Mouse (Mus musculus): ENCODE results near the gene Ccdc69. TPM values are rescaled to one million over a fixed set of nuclear protein-coding genes. Genes with fewer than 3 reads are reported as not detected.
A peak's percentile ranks its signal among the peaks of the same experiment; 100 is the strongest.

Gene Ccdc69
- polyA plus RNA-seq, 1 experiment from 2014 or later, result 0.32 TPM

DNA sequence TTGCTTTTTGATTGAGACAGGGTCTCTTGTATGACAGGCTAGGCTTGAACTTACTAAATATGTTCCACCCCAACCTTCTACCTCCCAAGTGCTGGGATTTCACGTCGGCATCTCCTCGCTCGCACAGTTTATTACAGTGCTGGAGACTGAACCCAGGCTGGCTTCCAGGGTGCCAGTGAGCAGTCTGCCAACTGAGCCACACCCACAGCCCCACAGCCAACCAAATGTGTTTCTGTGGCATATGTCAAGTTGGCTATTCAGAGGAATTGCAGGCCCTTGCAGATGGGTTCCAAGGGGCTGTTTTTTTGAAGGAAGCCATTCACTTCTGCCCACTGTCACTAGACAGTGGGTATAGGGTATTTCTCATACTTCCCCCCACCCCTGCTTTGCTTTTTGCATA lies 52.0 kb downstream of the Ccdc69 start:
- Histone ChIP-seq H3K4me3 (ENCODE audit: low read depth, low read length) (no peak overlapping the region), H3K9ac (ENCODE audit: low read length) (no peak overlapping the region), H3K4me1 (ENCODE audit: control insufficient read depth, insufficient read depth, low read length) (peaks cover 22% of the 10 kb centered on the region), H3K27me3 (ENCODE audit: control insufficient read depth, insufficient read depth, low read length) (no peaks in the 10 kb centered on the region), H3K4me2 (ENCODE audit: low read depth) (no peak overlapping the region), H3K36me3 (ENCODE audit: control insufficient read depth, insufficient read depth, low read length) (no peaks in the 10 kb centered on the region; the same call in 1 of the 2 replicates), H3K27ac (ENCODE audit: low read depth, low read length) (no peak overlapping the region), H3K9me3 (ENCODE audit: control insufficient read depth, low read length) (no peaks in the 10 kb centered on the region)
- DNase-seq (ENCODE audit: low spot score) (no peak), ATAC-seq (ENCODE audit: insufficient read depth, low FRiP score, low TSS enrichment) (no peak)
- WGBS, result 87% methylated on average over 4 of the region's 4 CpGs

DNA sequence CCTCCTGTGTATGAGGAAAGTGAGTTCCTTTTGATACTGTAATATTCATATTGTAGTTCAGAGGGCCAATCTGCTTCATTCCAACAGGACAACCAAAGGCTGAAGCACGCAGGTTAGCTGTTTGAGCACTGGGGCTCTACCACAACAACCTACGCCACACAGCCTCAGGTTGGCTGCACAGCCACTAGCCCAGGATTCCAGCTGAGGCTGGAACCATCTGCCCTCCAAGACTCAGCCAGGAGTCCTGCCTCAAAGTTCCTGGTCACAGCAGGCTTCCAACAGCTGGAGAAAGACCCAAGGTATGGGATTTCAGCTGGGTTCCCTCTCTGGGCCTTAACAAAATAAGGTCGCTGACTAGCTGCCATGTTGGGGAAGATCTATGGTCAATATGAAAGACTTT lies 54.3 kb downstream of the Ccdc69 start:
- Histone ChIP-seq H3K4me2 (ENCODE audit: low read depth) (no peak overlapping the region), H3K4me3 (ENCODE audit: low read depth, low read length) (no peak overlapping the region)
- WGBS, result 76% methylated on average over 3 of the region's 3 CpGs

DNA sequence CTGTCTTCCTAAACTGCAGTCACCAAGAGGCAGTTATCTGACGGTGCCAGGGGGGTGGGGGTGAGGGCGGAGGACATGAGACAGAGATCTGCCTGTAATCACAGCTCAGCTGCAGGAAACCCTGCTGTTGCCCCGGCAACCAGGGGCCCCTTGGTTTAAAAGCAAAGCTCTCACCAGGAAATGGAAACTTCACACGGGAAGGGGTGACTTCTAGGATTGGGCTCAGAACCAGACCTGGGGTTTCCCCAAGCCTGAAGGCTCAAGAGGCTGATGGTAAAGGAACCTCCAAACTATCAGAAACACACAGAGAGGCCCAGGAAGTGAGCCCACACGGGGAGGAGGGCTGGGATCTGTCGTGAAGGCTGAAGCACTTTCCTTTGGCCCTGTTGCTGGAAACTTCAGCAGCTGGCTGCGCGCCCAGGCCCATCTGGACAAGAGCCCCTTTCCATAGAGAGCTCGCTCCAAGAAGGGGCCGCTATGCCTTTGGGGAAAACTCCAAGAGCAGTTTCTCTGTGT lies 54.8 kb downstream of the Ccdc69 start:
- DNase-seq (ENCODE audit: low spot score) (peak; percentile 84), ATAC-seq (ENCODE audit: insufficient read depth, low FRiP score, low TSS enrichment) (peak; percentile 58)
- H3K36me3 ChIP-seq (ENCODE audit: control insufficient read depth, insufficient read depth, low read length), result no peaks in the 10 kb centered on the region; the same call in 1 of the 2 replicates
- H3K9ac ChIP-seq (ENCODE audit: low read length), result no peak overlapping the region; the same call in 1 of the 2 replicates
- peak overlapping the region; percentile 84 for H3K27ac ChIP-seq (ENCODE audit: low read depth, low read length)
- WGBS, result 14% methylated on average over 10 of the region's 10 CpGs
- no peaks in the 10 kb centered on the region for H3K9me3 ChIP-seq (ENCODE audit: control insufficient read depth, low read length)
- H3K4me1 ChIP-seq (ENCODE audit: control insufficient read depth, insufficient read depth, low read length), result peaks cover 22% of the 10 kb centered on the region
- no peak overlapping the region for H3K4me3 ChIP-seq (ENCODE audit: low read depth, low read length)
- peak overlapping the region; percentile 26 for H3K4me2 ChIP-seq (ENCODE audit: low read depth)
- no peaks in the 10 kb centered on the region for H3K27me3 ChIP-seq (ENCODE audit: control insufficient read depth, insufficient read depth, low read length)

More for the DNA sequence above, 54.3 kb downstream of the Ccdc69 start:
- no peaks in the 10 kb centered on the region for H3K27me3 ChIP-seq (ENCODE audit: control insufficient read depth, insufficient read depth, low read length)
- peak overlapping the region; percentile 84 for H3K27ac ChIP-seq (ENCODE audit: low read depth, low read length)
- no peaks in the 10 kb centered on the region for H3K9me3 ChIP-seq (ENCODE audit: control insufficient read depth, low read length)
- ATAC-seq (ENCODE audit: insufficient read depth, low FRiP score, low TSS enrichment) (no peak), DNase-seq (ENCODE audit: low spot score) (no peak)
- H3K4me1 ChIP-seq (ENCODE audit: control insufficient read depth, insufficient read depth, low read length), result peaks cover 22% of the 10 kb centered on the region
- no peaks in the 10 kb centered on the region; the same call in 1 of the 2 replicates for H3K36me3 ChIP-seq (ENCODE audit: control insufficient read depth, insufficient read depth, low read length)
- H3K9ac ChIP-seq (ENCODE audit: low read length), result no peak overlapping the region

DNA sequence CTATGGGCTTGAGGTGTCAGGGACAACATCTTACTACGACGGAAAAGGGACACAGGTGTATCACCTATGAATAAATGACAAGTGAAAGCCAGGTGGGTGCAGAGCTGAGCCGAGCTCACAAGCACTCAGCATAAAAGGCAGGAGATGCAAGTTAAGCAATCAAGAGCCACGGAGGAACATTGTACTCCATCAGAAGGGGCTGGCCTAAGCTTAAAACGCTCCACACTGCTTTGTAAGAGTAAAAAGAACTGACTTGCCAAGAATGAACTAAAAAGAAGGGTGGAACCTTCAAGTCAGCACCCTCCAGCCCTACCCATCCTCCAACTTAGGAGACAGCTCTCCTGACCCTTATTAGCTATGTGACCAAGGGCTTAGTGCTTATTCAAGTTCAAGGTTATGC lies 55.4 kb downstream of the Ccdc69 start:
- 0 out of 2 replicates have a peak, but pooled peaks have one; percentile 4 for ATAC-seq (ENCODE audit: insufficient read depth, low FRiP score, low TSS enrichment)
- Histone ChIP-seq H3K9ac (ENCODE audit: low read length) (no peak overlapping the region), H3K4me3 (ENCODE audit: low read depth, low read length) (no peak overlapping the region), H3K4me2 (ENCODE audit: low read depth) (no peak overlapping the region), H3K9me3 (ENCODE audit: control insufficient read depth, low read length) (no peaks in the 10 kb centered on the region), H3K27ac (ENCODE audit: low read depth, low read length) (peak overlapping the region; percentile 84), H3K36me3 (ENCODE audit: control insufficient read depth, insufficient read depth, low read length) (no peaks in the 10 kb centered on the region; the same call in 1 of the 2 replicates), H3K4me1 (ENCODE audit: control insufficient read depth, insufficient read depth, low read length) (peaks cover 22% of the 10 kb centered on the region), H3K27me3 (ENCODE audit: control insufficient read depth, insufficient read depth, low read length) (no peaks in the 10 kb centered on the region)
- DNase-seq (ENCODE audit: low spot score), result no peak
- WGBS, result 65% methylated on average over 5 of the region's 5 CpGs

DNA sequence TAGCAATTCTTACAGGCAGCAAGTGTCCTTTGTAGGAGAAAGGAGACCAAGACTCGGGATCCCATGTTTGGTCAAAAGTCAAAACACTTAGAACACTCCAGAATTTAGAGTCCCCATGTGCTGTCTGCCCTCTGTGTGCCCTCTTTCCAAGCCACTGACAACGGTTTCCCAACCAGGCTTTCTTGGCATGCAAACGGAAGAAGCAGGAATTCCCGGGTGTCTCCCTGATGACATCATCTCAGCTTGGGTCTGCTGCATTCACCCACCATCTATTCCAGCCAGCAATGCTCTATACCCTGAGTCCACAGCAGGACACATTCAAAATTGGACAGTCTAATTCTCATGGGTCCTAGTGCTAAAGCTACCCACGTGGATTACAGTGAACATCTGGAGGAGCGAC lies 56.1 kb downstream of the Ccdc69 start:
- Histone ChIP-seq H3K4me1 (ENCODE audit: control insufficient read depth, insufficient read depth, low read length) (peaks cover 22% of the 10 kb centered on the region), H3K36me3 (ENCODE audit: control insufficient read depth, insufficient read depth, low read length) (no peaks in the 10 kb centered on the region; the same call in 1 of the 2 replicates), H3K9ac (ENCODE audit: low read length) (no peak overlapping the region), H3K9me3 (ENCODE audit: control insufficient read depth, low read length) (no peaks in the 10 kb centered on the region), H3K27me3 (ENCODE audit: control insufficient read depth, insufficient read depth, low read length) (no peaks in the 10 kb centered on the region), H3K27ac (ENCODE audit: low read depth, low read length) (no peak overlapping the region), H3K4me2 (ENCODE audit: low read depth) (no peak overlapping the region), H3K4me3 (ENCODE audit: low read depth, low read length) (no peak overlapping the region)
- ATAC-seq (ENCODE audit: insufficient read depth, low FRiP score, low TSS enrichment) (no peak), DNase-seq (ENCODE audit: low spot score) (no peak)
- 55% methylated on average over 6 of the region's 6 CpGs for WGBS

DNA sequence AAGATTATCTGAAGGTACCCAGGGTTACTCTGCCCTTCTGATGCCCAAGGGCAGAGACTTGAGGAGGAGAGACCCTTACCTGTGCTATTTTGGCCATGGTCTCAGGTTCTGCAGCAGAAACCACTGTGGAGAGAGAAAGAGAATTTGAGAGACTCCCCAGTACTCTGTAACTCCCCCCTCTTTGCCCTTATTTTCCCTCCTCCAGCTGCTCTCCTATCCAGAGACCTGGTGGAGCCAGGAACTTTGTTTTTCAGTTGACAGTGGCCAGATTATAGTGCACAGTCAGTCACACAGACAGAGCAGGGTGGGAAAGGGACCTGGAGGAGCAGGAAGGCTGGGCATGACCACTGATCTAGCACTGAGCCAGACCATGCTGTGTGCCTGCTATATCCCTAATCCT lies 56.5 kb downstream of the Ccdc69 start:
- ATAC-seq (ENCODE audit: insufficient read depth, low FRiP score, low TSS enrichment) (no peak), DNase-seq (ENCODE audit: low spot score) (no peak)
- no peak overlapping the region for H3K4me2 ChIP-seq (ENCODE audit: low read depth)
- peaks cover 22% of the 10 kb centered on the region for H3K4me1 ChIP-seq (ENCODE audit: control insufficient read depth, insufficient read depth, low read length)
- H3K27ac ChIP-seq (ENCODE audit: low read depth, low read length), result no peak overlapping the region
- no peak overlapping the region for H3K4me3 ChIP-seq (ENCODE audit: low read depth, low read length)
- no peaks in the 10 kb centered on the region; the same call in 1 of the 2 replicates for H3K36me3 ChIP-seq (ENCODE audit: control insufficient read depth, insufficient read depth, low read length)
- H3K27me3 ChIP-seq (ENCODE audit: control insufficient read depth, insufficient read depth, low read length), result no peaks in the 10 kb centered on the region
- no peaks in the 10 kb centered on the region for H3K9me3 ChIP-seq (ENCODE audit: control insufficient read depth, low read length)
- no peak overlapping the region for H3K9ac ChIP-seq (ENCODE audit: low read length)

DNA sequence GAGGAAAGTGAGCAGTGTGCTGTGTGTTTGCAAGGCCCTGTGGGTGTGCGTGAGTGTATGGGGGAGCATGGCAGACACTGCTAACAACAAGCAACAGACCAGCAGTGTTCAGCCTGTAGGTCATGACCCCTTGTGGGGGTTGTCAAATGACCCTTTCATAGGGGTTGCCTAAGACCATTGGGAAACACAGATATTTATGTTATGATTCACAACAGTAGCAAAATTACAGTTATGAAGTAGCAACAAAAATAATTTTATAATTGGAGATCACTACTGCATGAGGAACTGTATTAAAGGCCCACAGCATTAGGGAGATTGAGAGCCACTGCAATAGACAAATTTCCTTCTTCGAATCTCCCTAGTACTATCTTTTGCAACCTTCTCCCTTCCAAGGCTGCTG lies 58.2 kb downstream of the Ccdc69 start:
- Histone ChIP-seq H3K36me3 (ENCODE audit: control insufficient read depth, insufficient read depth, low read length) (no peaks in the 10 kb centered on the region), H3K27me3 (ENCODE audit: control insufficient read depth, insufficient read depth, low read length) (no peaks in the 10 kb centered on the region), H3K27ac (ENCODE audit: low read depth, low read length) (no peak overlapping the region), H3K4me3 (ENCODE audit: low read depth, low read length) (no peak overlapping the region), H3K9ac (ENCODE audit: low read length) (no peak overlapping the region), H3K4me2 (ENCODE audit: low read depth) (no peak overlapping the region), H3K4me1 (ENCODE audit: control insufficient read depth, insufficient read depth, low read length) (peaks cover 22% of the 10 kb centered on the region), H3K9me3 (ENCODE audit: control insufficient read depth, low read length) (no peaks in the 10 kb centered on the region)
- 75% methylated on average over 2 of the region's 2 CpGs for WGBS
- ATAC-seq (ENCODE audit: insufficient read depth, low FRiP score, low TSS enrichment) (no peak), DNase-seq (ENCODE audit: low spot score) (no peak)

DNA sequence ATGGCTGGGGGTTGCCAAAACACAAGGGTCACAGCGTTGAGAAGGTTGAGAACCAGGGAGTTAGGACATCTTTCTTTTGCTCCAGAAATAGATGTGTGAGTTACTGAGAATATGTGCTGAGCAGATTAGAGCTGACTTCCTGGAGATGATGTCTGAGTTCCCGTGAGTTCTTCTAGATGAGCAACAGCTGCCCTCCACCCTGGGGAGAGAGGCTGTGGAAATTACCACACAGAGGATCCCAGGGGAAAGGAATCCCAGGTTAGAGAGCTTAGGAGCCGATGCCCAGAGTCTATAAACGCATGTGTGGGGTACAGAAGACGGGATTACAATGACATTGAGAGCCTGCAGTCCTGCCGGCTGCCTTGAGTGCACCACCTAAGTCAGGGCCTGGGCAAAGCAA lies 59.9 kb downstream of the Ccdc69 start:
- Histone ChIP-seq H3K4me2 (ENCODE audit: low read depth) (no peak overlapping the region), H3K36me3 (ENCODE audit: control insufficient read depth, insufficient read depth, low read length) (no peaks in the 10 kb centered on the region), H3K9me3 (ENCODE audit: control insufficient read depth, low read length) (no peaks in the 10 kb centered on the region), H3K27me3 (ENCODE audit: control insufficient read depth, insufficient read depth, low read length) (no peaks in the 10 kb centered on the region), H3K4me1 (ENCODE audit: control insufficient read depth, insufficient read depth, low read length) (peaks cover 11% of the 10 kb centered on the region), H3K4me3 (ENCODE audit: low read depth, low read length) (no peak overlapping the region), H3K9ac (ENCODE audit: low read length) (no peak overlapping the region), H3K27ac (ENCODE audit: low read depth, low read length) (no peak overlapping the region)
- WGBS, result 74% methylated on average over 6 of the region's 6 CpGs
- DNase-seq (ENCODE audit: low spot score) (no peak), ATAC-seq (ENCODE audit: insufficient read depth, low FRiP score, low TSS enrichment) (no peak)

DNA sequence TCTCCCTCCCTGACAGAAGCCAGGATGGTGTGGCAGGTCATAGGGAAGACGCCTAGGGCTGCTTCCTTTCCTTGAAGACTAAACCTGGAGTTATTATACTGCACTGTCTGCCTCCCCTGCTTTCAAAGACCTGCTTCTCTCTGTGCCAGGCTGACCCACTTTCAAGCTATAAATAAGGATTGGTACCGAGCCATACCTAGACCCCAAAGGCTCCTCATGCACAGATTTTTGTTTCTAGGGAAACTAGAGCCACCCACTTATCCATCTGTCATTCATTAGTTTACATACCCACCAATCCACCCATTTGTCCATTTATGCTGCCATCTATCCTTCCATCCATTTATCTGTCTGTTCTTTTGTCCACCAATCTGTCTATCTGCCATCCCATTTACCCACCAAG lies 60.7 kb downstream of the Ccdc69 start:
- peaks cover 3% of the 10 kb centered on the region for H3K4me1 ChIP-seq (ENCODE audit: control insufficient read depth, insufficient read depth, low read length)
- 79% methylated on average over 2 of the region's 2 CpGs for WGBS
- H3K9ac ChIP-seq (ENCODE audit: low read length), result no peak overlapping the region

More for the DNA sequence above, 60.7 kb downstream of the Ccdc69 start:
- no peak for ATAC-seq (ENCODE audit: insufficient read depth, low FRiP score, low TSS enrichment)
- Histone ChIP-seq H3K4me2 (ENCODE audit: low read depth) (no peak overlapping the region), H3K4me3 (ENCODE audit: low read depth, low read length) (no peak overlapping the region), H3K27me3 (ENCODE audit: control insufficient read depth, insufficient read depth, low read length) (no peaks in the 10 kb centered on the region), H3K27ac (ENCODE audit: low read depth, low read length) (no peak overlapping the region), H3K36me3 (ENCODE audit: control insufficient read depth, insufficient read depth, low read length) (no peaks in the 10 kb centered on the region), H3K9me3 (ENCODE audit: control insufficient read depth, low read length) (no peaks in the 10 kb centered on the region)
- DNase-seq (ENCODE audit: low spot score), result no peak
